Mouse (Mus musculus): ENCODE results near the gene Hrh2.

DNA sequence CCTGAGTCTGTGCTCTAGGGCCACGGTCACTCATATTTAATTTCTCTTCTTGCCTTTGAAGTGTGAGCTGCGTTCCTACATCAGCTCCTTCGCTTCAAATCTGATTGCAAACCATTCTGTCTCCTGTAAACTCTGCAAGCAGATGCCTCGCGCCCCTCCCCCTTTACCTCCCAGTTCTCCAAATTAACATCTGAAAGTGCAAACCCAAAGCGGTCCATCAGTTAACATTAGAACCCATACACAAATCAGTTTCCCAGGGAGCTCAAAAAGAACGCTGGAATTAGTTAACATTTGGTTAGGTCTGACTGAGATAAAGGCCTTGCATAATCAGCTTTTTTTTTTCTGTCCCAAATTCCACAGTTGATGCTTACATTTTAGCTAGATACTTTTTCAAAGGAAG is 32.7 kb upstream of the Hrh2 start:
- no peak for TF ChIP-seq POLR2A (IDR thresholded peaks at IDR 0.05; ENCODE audit: borderline replicate concordance, extremely low read depth, low read depth, low read length)
- TF ChIP-seq CTCF (IDR thresholded peaks at IDR 0.05; ENCODE audit: insufficient read depth, low read length), result no peak

Measured in lung, adult 2 months (tissue).